Mouse (Mus musculus) embryo, embryonic 11 days (tissue): ENCODE measurements around the gene Prkar1a.

ENCODE experiments used
- DNase-seq: peaks from one replicate; pipeline ENCODE4 v3.0.0-alpha.2; 2015

Prkar1a gene

DNA sequence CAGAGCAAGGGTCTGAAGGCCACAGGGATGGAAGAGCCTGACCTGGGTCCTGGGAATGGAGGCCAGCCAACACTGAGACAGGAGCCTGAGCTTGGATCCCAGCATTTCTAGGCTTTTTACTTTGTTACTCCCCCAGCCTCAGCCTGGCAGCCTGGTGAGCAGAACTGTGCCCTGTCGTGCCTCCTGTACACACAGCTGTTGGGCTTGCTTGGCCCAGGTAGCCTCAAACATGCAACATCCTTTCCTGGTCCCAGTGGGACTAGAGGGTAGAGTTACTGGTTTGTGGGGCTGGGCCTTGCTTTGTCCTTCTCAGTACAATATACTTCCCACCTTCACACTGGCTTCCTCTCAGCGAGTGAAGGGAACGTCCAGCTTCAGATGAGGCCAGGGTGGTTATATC, 26.0 kb downstream of the Prkar1a start:
- no peak for DNase-seq

DNA sequence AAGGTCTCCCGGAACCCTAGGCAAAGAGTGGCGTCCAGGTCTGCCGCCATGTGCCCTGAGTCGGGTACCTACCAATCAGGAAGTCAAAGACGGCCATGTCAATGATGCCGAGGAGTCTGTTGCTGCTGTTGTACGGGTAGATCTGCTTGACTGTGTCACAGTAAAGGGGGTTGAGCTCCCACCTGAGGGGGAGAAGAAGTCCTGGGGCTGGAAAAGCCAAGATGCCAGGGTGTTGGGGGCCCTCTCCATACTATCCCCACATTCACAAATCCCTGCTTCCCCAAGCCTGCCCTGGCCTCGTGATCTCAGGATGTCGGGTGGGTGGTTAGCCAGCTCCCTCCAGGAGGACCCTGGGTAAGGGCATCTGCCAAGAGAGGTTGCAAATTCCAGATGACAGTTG, 26.6 kb downstream of the Prkar1a start:
- no peak for DNase-seq

- no peak for DNase-seq
These were observed 27.6 kb downstream of the Prkar1a start for GRCm38 (mm10) chr11:109676621-109677373.

GRCm38 (mm10) chr11:109678291-109678690, 29.1 kb downstream of the Prkar1a start:
- no peak for DNase-seq

DNA sequence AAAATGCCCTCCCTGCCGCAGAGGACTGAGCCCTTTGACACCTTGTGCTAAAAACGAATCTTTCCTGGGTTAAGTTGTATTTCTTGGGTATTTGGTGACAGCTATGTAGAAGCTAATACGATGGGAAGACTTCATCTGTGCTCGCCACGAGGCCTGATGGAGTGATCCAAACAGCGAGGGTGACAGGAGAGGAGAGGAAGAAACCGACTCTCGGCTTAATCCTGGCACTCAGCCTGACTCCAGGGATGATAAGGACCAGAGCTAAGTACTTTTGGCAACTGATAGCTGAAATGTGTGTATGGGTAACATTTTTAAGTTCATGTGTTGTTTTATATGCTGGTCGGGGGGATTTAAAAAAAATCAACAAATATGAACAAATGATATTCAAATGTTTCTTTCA, 31.7 kb downstream of the Prkar1a start:
- DNase-seq, result no peak

DNA sequence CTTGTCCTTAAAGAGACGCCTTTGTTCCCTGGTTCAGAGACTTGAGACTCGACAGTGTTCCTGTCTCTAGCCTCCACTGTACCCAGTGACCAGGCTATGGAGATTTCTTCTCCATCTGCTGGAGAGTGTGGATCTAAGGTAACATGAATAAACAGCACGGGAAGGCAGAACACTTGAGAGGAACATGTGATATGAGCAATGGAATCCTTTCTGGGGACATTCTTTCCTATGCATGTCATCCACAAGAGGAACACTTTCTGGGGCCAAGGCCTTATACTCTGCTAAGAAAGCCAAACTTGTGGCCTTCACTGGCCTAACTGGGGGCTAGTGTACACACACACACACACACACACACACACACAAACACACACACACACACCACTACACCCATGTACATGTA, 32.4 kb downstream of the Prkar1a start:
- no peak for DNase-seq

DNA sequence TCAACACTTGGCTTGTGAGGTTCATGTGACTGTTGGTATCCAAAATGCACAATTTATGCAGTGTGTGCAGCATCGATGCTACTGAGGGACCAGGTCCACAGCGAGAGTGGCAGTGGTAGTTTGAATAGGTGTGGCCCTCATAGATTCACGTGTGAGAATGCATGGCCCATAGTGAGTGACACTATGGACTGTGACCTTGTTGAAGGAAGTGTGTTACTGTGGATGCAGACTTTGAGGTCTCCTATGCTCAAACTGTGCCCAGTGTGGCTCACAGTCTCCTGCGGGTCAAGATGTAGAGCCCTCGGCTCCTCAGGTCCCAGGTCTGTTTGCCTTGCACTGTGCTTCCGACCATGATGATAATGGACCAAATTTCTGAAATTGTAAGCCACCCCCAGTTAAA, 33.0 kb downstream of the Prkar1a start:
- no peak for DNase-seq

- no peak for DNase-seq
These were observed 40.3 kb downstream of the Prkar1a start for GRCm38 (mm10) chr11:109689539-109689938.

GRCm38 (mm10) chr11:109692737-109693136, 43.5 kb downstream of the Prkar1a start:
- DNase-seq, result no peak

GRCm38 (mm10) chr11:109696519-109696918, 47.3 kb downstream of the Prkar1a start:
- no peak for DNase-seq

GRCm38 (mm10) chr11:109697089-109697643, 48.0 kb downstream of the Prkar1a start:
- no peak for DNase-seq

DNA sequence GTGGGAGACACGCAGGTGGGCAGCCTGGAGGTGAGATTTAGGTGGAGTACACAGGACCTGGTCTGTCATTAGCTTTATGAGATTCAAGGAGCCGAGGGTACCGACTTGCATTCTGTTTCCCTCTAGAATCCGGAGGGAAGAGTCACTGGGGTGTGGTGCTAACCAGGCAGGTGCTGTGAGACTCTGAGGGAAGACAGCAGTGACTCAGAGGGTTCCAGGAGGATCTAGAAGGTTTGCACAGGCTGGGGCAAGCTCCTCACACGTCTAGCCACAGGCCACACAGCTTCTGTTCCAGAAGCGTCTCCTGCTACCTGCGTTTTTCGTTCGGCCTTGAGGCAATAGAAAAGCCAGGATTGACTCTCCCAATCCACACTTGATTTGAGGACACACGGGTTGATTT, 49.5 kb downstream of the Prkar1a start:
- no peak for DNase-seq

GRCm38 (mm10) chr11:109699784-109700183, 50.6 kb downstream of the Prkar1a start:
- DNase-seq, result no peak

- DNase-seq, result no peak
These were observed 51.6 kb downstream of the Prkar1a start for GRCm38 (mm10) chr11:109700761-109701160.

DNA sequence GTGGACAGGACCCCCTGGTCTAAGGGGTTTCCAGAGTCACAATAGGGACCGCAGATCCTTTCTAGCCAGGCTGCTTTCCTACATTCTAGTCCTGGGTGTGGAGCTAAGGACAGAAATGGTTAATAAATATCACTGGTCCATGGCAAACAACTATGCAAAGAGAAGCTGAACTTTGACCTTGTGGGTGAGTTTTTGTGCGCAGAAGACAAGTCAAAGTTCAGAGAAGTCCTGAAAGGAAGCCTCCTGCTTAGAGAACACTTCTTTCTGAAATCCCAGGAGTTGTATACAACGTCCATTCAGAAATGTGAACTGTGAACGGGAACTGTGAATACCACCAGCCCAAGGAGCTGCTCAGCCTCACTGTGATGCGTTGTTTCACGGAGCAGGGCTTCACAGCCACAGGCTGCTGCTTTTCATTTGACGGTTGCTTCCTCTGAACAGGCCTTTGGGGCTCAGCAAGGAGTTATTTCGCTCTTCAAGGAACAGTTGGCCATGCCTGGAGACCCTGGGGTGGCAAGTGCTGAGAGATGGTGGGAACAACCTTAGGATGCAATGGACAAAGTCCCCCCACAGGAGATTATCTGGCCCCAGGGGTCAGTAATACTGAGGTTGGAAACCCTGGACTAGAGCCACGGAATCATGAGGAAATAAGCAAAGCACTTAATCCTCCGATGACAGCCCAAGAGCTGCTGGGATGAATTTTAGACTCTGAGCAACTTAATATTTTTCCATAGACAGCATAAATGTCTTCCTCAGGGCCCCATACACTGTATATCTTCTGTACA, 53.0 kb downstream of the Prkar1a start:
- DNase-seq, result no peak

- no peak for DNase-seq
These were observed 54.6 kb downstream of the Prkar1a start for GRCm38 (mm10) chr11:109703845-109704244.

DNA sequence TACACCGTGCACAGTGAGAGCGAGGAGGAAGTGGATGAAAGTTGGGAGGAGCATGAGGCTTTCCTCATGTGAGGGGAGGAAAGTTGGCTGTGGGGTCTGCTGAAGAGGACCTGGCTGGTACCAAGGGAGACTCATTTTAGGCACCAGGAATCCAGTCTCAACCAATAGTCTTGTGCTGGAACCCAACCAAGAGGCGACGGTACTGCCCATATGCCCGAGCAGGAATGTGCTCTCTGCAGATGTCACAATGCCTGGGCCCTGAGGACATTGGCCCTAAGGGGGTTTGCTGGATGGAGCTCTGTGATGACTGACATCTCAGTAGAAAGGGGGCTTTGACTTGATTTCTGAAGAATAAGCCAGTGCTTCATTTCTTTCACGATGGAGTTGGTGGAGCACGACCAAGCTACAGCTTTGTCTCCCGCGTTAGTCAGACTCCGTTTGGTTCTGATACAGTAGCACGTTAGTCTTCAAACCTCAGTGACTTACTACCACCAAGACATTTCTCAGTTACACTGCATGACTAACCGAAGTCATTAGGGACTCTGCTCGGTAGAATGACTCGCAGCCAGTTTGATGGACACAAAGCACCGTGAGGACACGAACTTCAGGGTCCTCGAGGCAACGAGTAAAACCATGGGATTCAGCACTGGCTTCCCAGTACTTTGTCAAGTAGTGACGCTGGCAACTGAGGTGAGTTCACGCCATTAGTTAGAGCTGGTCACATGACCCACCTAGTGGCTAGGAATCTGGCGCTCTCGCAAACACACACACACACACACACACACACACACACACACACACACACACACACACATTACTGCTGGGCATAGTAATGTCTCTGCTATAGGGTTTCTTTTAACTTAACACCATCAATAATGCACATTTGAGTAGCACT, 55.4 kb downstream of the Prkar1a start:
- DNase-seq, result no peak

DNA sequence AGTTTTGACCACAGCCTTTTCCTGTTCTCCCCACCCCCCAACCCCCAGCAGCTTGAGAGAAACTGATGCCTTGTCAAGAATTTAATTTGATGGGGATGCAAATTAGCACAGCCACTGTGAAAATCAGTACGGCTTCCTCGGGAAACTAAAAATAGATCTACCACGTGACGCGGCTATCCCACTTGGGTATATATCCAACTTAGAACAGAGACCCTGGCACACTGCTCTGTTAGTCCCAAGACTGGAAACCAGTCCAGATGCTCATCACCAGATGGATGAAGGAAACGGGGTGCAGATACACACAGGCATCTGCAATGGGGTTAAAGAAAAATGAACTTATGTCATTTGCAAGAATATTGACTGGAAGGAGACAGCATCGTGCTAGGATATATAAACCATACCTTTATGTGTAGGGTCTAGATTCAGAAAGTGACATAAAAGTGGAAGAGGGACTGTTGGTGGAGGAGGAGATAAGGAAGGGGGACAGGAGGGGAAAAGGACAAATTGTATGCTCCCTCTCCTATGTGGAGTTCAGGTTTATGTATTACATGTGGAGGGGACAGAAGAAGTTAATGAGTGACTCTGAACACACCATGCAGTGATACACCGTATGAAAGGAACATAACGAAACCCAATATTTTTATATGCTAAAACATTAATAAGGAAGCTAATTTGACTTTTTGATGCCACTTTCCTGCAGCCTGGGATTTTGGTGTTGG, 56.3 kb downstream of the Prkar1a start:
- no peak for DNase-seq

DNA sequence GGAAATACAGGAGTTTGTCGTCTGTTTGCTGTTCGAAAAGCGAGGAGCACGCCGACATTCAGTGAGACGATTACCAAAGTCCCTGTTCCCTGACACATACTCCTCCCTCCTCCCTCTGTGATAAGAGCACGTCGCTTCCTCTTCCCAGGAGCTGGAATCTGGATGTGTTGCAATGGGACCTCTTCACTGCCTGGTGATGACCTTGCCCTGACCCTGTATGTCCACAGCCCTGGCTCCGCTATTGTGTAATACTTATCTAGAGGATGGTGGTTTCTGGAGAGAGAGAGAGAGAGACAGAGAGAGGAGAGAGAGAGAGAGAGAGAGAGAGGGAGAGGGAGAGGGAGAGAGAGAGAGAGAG, 56.8 kb downstream of the Prkar1a start:
- no peak for DNase-seq

DNA sequence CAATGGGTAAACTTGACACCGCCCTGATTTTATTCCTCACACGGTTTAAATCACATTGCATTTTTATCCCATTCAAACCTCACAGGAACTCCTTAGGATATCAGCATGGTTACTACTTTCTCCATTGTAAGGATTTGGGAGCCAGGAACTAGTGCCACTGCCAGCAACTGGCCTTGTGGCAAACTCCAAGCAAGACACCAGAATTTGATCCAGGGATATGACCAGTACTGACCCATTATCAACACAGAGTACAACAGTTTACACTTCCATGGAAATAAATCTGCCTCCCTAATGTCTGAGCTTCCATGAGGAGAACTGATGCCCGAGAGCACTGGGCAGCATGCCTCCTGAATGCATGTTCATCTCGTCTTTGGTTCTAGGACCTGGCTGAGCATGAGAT, 57.4 kb downstream of the Prkar1a start:
- no peak for DNase-seq

- no peak for DNase-seq
These were observed 58.2 kb downstream of the Prkar1a start for GRCm38 (mm10) chr11:109707442-109707841.

GRCm38 (mm10) chr11:109708786-109709185, 59.6 kb downstream of the Prkar1a start:
- no peak for DNase-seq
